Mouse (Mus musculus): ENCODE measurements around the gene Gpr146. TPM values are rescaled to one million over a fixed set of nuclear protein-coding genes. Genes with fewer than 3 reads are reported as not detected.

Gpr146 gene
- polyA plus RNA-seq, 1 experiment, result 16.4 TPM

GRCm38 (mm10) chr5:139337826-139338370, 39.6 kb upstream of the Gpr146 start:
- DNase-seq, result peak; percentile 92
- TF ChIP-seq POLR2A (IDR thresholded peaks at IDR 0.05; ENCODE audit: borderline replicate concordance, insufficient read depth, low read length) (no peak), CTCF (IDR thresholded peaks at IDR 0.05; ENCODE audit: borderline replicate concordance, insufficient read depth, low read depth, low read length) (no peak)
- Histone ChIP-seq H3K4me3 (replicated peaks; ENCODE audit: insufficient read depth, low read depth, low read length) (no peak overlapping the region), H3K4me1 (ENCODE audit: control insufficient read depth, insufficient read depth, low read length) (peaks cover 38% of the 10 kb centered on the region), H3K27ac (ENCODE audit: insufficient read depth, low read length) (peak overlapping the region; percentile 79), H3K27me3 (ENCODE audit: control insufficient read depth, insufficient read depth, low read length) (no peaks in the 10 kb centered on the region)
- 4% methylated on average over 13 of the region's 13 CpGs for WGBS

- Histone ChIP-seq H3K4me3 (replicated peaks; ENCODE audit: insufficient read depth, low read depth, low read length) (no peak overlapping the region), H3K27ac (ENCODE audit: insufficient read depth, low read length) (peak overlapping the region; percentile 79), H3K27me3 (ENCODE audit: control insufficient read depth, insufficient read depth, low read length) (no peaks in the 10 kb centered on the region), H3K4me1 (ENCODE audit: control insufficient read depth, insufficient read depth, low read length) (peaks cover 38% of the 10 kb centered on the region)
- DNase-seq, result peak; percentile 56 to 65
- TF ChIP-seq POLR2A (IDR thresholded peaks at IDR 0.05; ENCODE audit: borderline replicate concordance, insufficient read depth, low read length) (no peak), CTCF (IDR thresholded peaks at IDR 0.05; ENCODE audit: borderline replicate concordance, insufficient read depth, low read depth, low read length) (no peak)
- 32% methylated on average over 3 of the region's 3 CpGs for WGBS
These were observed 39.1 kb upstream of the Gpr146 start for GRCm38 (mm10) chr5:139338403-139338802.

GRCm38 (mm10) chr5:139338891-139339290, 38.6 kb upstream of the Gpr146 start:
- H3K27me3 ChIP-seq (ENCODE audit: control insufficient read depth, insufficient read depth, low read length), result no peaks in the 10 kb centered on the region
- 61% methylated on average over 11 of the region's 11 CpGs for WGBS
- no peak overlapping the region for H3K4me3 ChIP-seq (replicated peaks; ENCODE audit: insufficient read depth, low read depth, low read length)
- H3K4me1 ChIP-seq (ENCODE audit: control insufficient read depth, insufficient read depth, low read length), result peaks cover 38% of the 10 kb centered on the region
- TF ChIP-seq CTCF (IDR thresholded peaks at IDR 0.05; ENCODE audit: borderline replicate concordance, insufficient read depth, low read depth, low read length), result no peak
- no peak for TF ChIP-seq POLR2A (IDR thresholded peaks at IDR 0.05; ENCODE audit: borderline replicate concordance, insufficient read depth, low read length)
- H3K27ac ChIP-seq (ENCODE audit: insufficient read depth, low read length), result peak overlapping the region; percentile 79; the same call in 1 of the 2 replicates
- no peak for DNase-seq

DNA sequence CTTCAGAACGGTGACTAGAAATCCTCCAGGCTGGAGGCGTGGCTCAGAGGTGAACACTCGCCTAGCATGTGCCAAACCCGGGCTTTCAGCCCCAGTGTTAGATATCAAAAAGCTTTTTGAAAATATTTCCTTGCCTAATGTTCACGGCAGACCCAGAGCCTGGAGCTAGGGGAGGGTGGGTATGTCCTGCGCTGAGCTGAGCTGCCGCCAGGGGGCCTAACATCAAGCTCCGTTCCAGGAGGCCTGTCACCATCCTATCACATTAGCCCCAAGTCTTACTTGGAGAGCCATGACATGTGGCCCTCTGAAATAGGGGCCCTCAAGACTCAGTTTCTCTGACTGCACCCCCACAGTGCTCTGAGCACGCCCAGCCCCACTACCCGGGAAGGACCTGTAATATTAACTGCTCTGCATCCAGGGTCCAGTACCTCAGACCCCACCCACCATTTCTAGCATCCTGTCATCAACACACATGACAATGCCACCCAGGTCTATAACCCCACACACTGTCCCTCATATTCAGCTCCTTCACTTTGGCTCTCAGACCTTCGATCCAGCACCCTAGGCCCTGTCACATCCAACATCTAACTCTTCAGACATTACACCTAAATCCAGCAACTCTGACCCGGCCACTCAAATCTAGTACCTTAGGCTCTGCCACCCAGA, 33.3 kb upstream of the Gpr146 start:
- no peaks in the 10 kb centered on the region for H3K27me3 ChIP-seq (ENCODE audit: control insufficient read depth, insufficient read depth, low read length)
- 3% methylated on average over 12 of the region's 12 CpGs for WGBS
- H3K4me3 ChIP-seq (replicated peaks; ENCODE audit: insufficient read depth, low read depth, low read length), result peak overlapping the region; percentile 87
- H3K4me1 ChIP-seq (ENCODE audit: control insufficient read depth, insufficient read depth, low read length), result peaks cover 12% of the 10 kb centered on the region
- H3K27ac ChIP-seq (ENCODE audit: insufficient read depth, low read length), result 0 out of 2 replicates have a peak overlapping the region, but pooled peaks have one; percentile 70
- TF ChIP-seq CTCF (IDR thresholded peaks at IDR 0.05; ENCODE audit: borderline replicate concordance, insufficient read depth, low read depth, low read length), result peak; percentile 82
- no peak for TF ChIP-seq POLR2A (IDR thresholded peaks at IDR 0.05; ENCODE audit: borderline replicate concordance, insufficient read depth, low read length)
- DNase-seq, result peak; percentile 66 to 77

- TF ChIP-seq CTCF (IDR thresholded peaks at IDR 0.05; ENCODE audit: borderline replicate concordance, insufficient read depth, low read depth, low read length), result no peak
- peak; percentile 85; the same call in 1 of the 2 replicates for TF ChIP-seq POLR2A (IDR thresholded peaks at IDR 0.05; ENCODE audit: borderline replicate concordance, insufficient read depth, low read length)
- peak overlapping the region; percentile 70; the same call in 1 of the 2 replicates for H3K27ac ChIP-seq (ENCODE audit: insufficient read depth, low read length)
- H3K4me3 ChIP-seq (replicated peaks; ENCODE audit: insufficient read depth, low read depth, low read length), result peak overlapping the region; percentile 87
- peak; percentile 90 to 93 for DNase-seq
- H3K27me3 ChIP-seq (ENCODE audit: control insufficient read depth, insufficient read depth, low read length), result no peaks in the 10 kb centered on the region
- under 1% methylated on average over 33 of the region's 33 CpGs for WGBS
- peaks cover 7% of the 10 kb centered on the region for H3K4me1 ChIP-seq (ENCODE audit: control insufficient read depth, insufficient read depth, low read length)
These were observed 32.7 kb upstream of the Gpr146 start for GRCm38 (mm10) chr5:139344687-139345363.

DNA sequence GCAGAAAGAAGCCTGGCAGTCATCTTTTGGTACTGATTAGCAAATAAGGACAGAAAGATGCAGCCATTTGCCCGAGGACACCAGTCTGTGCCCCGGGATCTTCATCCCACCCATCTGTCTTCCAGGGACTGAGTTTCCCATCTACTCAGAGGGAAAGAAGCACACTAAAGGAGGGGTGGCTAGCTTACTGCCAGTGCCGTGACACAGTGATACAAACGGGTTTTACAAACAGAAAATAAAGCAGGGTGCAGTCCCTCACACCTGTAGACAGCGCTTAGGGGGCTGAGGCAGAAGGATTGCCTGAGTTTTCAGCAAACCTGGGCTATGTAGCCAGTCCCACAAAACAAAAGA, 32.2 kb upstream of the Gpr146 start:
- Histone ChIP-seq H3K27ac (ENCODE audit: insufficient read depth, low read length) (0 out of 2 replicates have a peak overlapping the region, but pooled peaks have one; percentile 49), H3K4me1 (ENCODE audit: control insufficient read depth, insufficient read depth, low read length) (peaks cover 4% of the 10 kb centered on the region), H3K4me3 (replicated peaks; ENCODE audit: insufficient read depth, low read depth, low read length) (peak overlapping the region; percentile 87), H3K27me3 (ENCODE audit: control insufficient read depth, insufficient read depth, low read length) (no peaks in the 10 kb centered on the region)
- DNase-seq, result no peak
- TF ChIP-seq CTCF (IDR thresholded peaks at IDR 0.05; ENCODE audit: borderline replicate concordance, insufficient read depth, low read depth, low read length) (no peak), POLR2A (IDR thresholded peaks at IDR 0.05; ENCODE audit: borderline replicate concordance, insufficient read depth, low read length) (no peak)
- WGBS, result 13% methylated on average over 5 of the region's 5 CpGs

DNA sequence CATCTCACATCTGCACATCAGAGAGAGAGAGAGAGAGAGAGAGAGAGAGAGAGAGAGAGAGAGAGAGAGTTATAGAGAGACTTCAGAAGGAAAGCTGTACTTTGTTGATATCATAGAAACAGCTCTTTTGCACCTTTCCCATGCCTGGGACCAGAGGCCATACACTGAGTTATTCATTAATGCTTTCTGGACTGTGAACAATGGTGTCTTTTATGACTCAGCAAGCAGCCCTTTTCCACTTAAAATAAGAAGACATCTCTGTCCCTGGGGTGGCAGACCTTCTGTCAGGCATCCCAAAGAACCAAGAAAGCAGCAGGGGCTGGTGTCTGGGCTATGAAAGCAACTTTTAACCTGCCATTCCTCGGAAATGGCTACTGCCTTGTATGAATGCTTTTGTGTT, 30.3 kb upstream of the Gpr146 start:
- Histone ChIP-seq H3K4me1 (ENCODE audit: control insufficient read depth, insufficient read depth, low read length) (no peaks in the 10 kb centered on the region; the same call in 1 of the 2 replicates), H3K4me3 (replicated peaks; ENCODE audit: insufficient read depth, low read depth, low read length) (no peak overlapping the region), H3K27me3 (ENCODE audit: control insufficient read depth, insufficient read depth, low read length) (no peaks in the 10 kb centered on the region), H3K27ac (ENCODE audit: insufficient read depth, low read length) (no peak overlapping the region)
- WGBS, result 45% methylated on average over 1 of the region's 1 CpGs
- TF ChIP-seq POLR2A (IDR thresholded peaks at IDR 0.05; ENCODE audit: borderline replicate concordance, insufficient read depth, low read length), result no peak
- no peak for TF ChIP-seq CTCF (IDR thresholded peaks at IDR 0.05; ENCODE audit: borderline replicate concordance, insufficient read depth, low read depth, low read length)
- no peak for DNase-seq

Measured in cerebellum, adult 2 months (tissue).